Mouse (Mus musculus): ENCODE measurements around the gene Fmnl2.

DNA sequence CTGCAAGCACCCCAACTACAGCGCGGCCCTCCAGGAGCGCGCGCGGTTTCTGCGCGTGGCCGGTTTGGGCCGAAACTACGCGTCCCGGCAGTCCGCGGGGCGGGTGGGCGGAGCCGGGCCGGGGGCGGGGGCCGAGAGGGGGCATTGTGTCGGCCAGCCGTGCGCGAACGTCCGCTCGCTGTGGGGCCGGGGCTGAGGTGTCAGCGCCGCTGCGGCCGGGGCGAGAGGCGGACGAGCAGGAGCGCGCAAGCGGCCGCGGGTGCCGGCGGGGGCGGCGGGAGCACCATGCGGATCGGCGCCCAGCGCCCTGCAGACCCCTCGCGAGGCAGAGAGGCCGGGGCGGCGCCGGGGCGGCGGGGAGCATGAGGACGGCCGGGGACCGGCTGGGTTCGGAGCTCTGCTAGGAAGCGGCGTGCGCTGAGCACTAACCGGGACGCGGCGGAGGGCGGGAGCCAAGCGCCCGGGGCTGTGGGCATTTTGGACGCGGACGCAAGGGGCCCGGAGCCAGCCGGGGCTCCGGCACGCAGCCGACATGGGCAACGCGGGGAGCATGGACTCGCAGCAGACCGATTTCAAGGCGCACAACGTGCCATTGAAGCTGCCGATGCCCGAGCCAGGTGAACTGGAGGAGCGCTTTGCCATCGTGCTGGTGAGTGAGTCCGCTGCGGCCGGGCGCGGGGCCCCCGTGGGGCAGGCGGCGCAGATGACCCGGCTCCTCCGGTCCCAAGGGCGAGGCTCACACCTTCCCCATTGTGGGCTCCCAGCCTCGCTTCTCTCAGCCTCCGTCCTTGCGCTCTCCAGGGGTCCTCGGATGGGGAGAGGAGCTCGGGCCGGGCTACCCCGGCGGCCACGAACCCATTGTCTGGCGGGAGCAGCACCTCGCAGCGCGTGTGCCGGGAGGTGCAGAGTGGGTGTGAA, at the start of gene Fmnl2:
- TF ChIP-seq CTCF (IDR thresholded peaks at IDR 0.05; ENCODE audit: extremely low read depth, insufficient read depth, insufficient read length, insufficient replicate concordance) (no peak), POLR2A (IDR thresholded peaks at IDR 0.05; ENCODE audit: low read depth, low read length) (no peak)
